Mouse (Mus musculus) skeletal muscle tissue, postnatal 0 days (tissue): ENCODE data around the gene Rps12. TPM values are rescaled to one million over a fixed set of nuclear protein-coding genes. Genes with fewer than 3 reads are reported as not detected.

Experiments used
- polyA plus RNA-seq: library from polyadenylated mRNA; unstranded; fragments of >200 nt; fragmentation: Nextera tagmentation; extraction: Ambion mirVana; gene quantifications from 2 replicates; pipeline ENCODE4 v1.2.1, GENCODE M21; 2015

Gene Rps12
- polyA plus RNA-seq = 112 and 113 TPM in 2 replicates

DNA sequence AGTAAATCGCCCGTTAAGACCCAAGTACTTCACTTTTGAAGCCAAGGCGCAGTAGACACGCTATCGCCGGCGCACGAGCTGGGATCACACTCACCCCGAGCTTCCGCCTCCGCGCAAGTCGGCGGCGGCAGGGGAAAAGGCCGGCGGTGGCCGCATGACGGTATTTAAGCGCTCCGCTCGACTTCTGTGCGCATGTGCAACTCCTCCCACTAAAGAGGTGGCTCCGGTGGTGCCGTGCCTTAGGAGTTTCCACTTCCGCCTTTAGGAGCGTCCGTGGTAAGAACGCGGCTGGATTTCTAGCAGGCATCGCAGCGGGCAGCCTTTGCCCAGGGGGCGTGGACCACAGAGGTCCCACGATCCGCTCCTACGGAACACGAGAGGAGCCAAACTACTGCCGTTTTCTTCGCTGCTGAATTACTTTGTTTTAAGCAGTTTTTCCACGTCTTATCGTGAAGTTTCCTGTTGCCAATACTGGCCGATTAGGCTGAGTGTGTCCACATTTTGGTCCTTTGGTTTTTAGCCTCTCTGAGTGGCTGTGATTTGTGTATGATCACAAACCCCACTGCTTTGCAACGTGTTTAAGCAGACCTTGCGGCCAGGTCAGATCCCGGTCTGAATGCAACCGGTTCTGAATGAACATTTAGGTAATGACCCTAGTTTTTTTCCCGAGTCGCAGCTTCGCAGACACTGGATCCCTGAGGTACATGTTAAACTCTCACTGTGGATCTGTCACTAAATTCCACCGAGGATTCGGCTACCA lies at the start of gene Rps12:
TSS of gene Rps12 (minus strand) at position 214 of the 760 bp plus-strand sequence.

DNA sequence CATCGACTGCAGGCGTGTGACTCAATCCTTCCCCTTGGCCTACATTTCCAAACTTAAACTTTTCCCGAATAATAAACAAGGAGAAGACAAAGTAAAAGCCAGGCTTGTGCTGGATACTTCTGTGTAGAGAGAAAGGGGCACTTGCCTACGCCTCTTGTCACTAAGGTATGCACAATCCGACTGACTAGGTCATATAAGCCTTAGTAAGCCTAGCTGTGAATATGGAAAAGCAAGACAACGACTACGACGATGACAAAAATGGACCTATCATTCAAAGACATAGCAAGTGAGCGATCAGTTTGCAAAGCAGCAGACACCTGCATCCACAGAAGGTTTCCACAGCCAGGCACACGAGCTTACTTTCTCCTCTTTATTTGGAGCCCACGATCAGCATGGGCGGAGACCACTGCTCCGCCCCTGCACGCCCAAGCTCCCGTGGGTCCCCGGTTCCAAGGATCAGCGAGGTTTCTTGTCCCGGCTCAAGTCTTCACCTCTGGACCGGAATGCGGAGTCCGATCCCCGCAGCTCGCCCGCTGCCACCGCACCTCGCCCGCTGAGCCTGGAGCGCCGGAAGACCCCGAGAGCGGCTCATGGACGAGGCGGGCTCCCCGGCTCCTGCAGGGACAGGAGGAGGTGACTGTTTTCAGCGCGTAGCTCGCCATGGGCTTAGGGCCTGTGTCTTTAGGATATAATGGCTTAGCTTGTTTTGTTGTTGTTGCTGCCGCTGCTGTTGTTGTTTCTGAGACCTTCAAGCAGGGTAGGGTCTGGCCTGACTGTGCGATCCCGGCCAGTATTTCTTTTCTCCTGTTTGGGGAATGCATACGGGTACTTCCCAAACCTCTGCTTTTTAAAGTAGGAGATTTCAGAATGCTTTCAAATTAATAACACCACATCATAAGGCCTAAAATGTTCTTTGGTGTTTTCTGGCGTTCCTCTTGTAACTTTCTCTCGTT lies 9.8 kb upstream of the Rps12 start, which contains the start of gene Slc18b1:
TSS of gene Slc18b1 (plus strand) at position 436 of the 953 bp plus-strand sequence.

Other genes starting within 250 kb of the Rps12 start
- 4.4 and 6.4 TPM in 2 replicates for gene Slc18b1, start 9.7 kb upstream of the Rps12 start, polyA plus RNA-seq
- 1.4 TPM in 1 of 2 replicates, not detected in the other for gene Vnn3, start 64.2 kb upstream of the Rps12 start, polyA plus RNA-seq
- 0.19 and 0.44 TPM in 2 replicates for gene Vnn1, start 107.4 kb upstream of the Rps12 start, polyA plus RNA-seq
- not detected in 2 replicates for gene Taar1, start 133.1 kb upstream of the Rps12 start, polyA plus RNA-seq
- not detected in 2 replicates for gene Taar2, start 151.3 kb upstream of the Rps12 start, polyA plus RNA-seq
- gene Taar3, start 162.3 kb upstream of the Rps12 start, polyA plus RNA-seq = not detected in 2 replicates
- not detected in 2 replicates for gene Taar4, start 173.2 kb upstream of the Rps12 start, polyA plus RNA-seq
- gene Taar5, start 183.4 kb upstream of the Rps12 start, polyA plus RNA-seq = not detected in 2 replicates
- gene Taar6, start 198.4 kb upstream of the Rps12 start, polyA plus RNA-seq = not detected in 2 replicates
- not detected in 2 replicates for gene Taar7a, start 206.2 kb upstream of the Rps12 start, polyA plus RNA-seq
- gene Taar7b, start 212.7 kb upstream of the Rps12 start, polyA plus RNA-seq = not detected in 2 replicates
- not detected in 2 replicates for gene Taar7d, start 239.9 kb upstream of the Rps12 start, polyA plus RNA-seq